Mouse (Mus musculus): ENCODE measurements around the gene Rdh16f1.

DNA sequence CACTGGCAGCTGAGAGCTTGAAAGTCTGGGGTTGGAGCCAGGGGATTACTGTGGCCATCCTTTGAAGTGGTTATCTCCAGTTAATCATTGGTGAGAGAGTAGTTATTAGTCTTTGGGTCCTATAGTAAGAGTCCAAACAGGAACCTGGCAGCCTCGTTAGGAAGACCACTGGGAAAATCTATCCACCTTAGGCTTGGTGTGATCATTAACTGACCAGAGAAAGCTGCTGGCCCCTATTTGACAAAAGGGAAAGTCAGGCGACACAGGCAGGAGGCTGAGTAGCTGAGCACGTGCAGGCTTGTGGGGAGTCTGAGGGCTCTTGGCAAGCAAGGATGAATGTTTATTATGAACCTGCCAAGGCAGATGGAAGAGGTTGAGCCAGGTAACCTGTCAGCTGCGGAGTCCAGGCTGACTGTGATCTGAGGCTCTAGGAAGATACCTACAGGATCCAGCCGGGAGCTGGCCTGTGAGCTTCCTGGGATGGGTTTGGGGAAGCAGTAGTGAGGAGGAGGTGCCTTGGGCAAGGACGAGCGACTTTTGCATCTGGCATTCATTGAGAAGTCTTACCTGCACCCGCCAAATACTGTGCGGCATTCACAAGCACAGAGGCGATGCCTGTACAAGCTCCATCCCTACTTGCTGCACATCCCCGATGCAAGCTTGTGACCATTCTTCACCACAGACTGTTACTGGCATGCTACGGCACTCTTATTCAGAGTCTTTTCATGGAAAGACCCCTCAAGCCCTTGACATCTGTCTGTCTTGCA is 4.5 kb downstream of the Rdh16f1 start:
- TF ChIP-seq CTCF (conservative IDR thresholded peaks at IDR 0.05 in 1 of 2, IDR thresholded peaks at IDR 0.05 in 1 of 2; ENCODE audit: low read depth in 2 of 2, low read length in 2 of 2) (no peak), ELF1 (IDR thresholded peaks at IDR 0.05; ENCODE audit: low read depth, low read length) (no peak), ZKSCAN1 (IDR thresholded peaks at IDR 0.05; ENCODE audit: borderline replicate concordance, low read depth, low read length) (no peak)

Data from CH12.LX (cell line).